Mouse (Mus musculus) G1E (cell line): ENCODE measurements around the gene Cd247.

ENCODE experiments used
- CTCF ChIP-seq: IDR thresholded peaks from 2 replicates; pipeline ENCODE4 v1.5.1; 2012; ENCODE audit warnings: low read depth, low read length, inconsistent platforms, mixed read lengths
- GATA2 ChIP-seq: IDR thresholded peaks from 2 replicates; pipeline ENCODE4 v1.6.1; 2012; ENCODE audit warnings: low read depth, low read length, inconsistent platforms, borderline replicate concordance
- POLR2AphosphoS5 ChIP-seq: IDR thresholded peaks from 2 replicates; pipeline ENCODE4 v1.6.1; 2012; ENCODE audit warnings: low read depth, low read length, inconsistent platforms; ENCODE audit not compliant: insufficient replicate concordance

DNA sequence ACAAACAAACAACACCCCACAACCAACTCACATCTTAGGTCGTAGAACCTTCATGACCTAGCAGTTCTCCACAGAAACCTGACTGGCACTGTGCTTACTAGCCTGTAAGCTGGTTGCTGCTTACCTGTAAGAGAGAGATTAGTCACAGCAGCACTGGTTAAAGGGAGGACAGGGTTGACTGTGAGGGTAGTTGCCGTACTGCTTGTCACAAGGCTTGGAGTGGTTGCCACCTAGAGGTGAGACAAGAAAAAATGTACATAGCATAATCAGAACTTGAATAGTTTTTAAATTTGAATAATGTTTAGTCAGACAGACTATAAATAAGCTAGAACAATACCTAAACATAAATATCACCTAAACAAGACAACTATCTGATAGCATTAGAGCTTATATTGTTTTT, 103.2 kb downstream of the Cd247 start:
- TF ChIP-seq POLR2AphosphoS5: no peak
- no peak for TF ChIP-seq CTCF
- TF ChIP-seq GATA2: no peak
